Mouse (Mus musculus): ENCODE data around the gene Srm.

The Srm gene

DNA sequence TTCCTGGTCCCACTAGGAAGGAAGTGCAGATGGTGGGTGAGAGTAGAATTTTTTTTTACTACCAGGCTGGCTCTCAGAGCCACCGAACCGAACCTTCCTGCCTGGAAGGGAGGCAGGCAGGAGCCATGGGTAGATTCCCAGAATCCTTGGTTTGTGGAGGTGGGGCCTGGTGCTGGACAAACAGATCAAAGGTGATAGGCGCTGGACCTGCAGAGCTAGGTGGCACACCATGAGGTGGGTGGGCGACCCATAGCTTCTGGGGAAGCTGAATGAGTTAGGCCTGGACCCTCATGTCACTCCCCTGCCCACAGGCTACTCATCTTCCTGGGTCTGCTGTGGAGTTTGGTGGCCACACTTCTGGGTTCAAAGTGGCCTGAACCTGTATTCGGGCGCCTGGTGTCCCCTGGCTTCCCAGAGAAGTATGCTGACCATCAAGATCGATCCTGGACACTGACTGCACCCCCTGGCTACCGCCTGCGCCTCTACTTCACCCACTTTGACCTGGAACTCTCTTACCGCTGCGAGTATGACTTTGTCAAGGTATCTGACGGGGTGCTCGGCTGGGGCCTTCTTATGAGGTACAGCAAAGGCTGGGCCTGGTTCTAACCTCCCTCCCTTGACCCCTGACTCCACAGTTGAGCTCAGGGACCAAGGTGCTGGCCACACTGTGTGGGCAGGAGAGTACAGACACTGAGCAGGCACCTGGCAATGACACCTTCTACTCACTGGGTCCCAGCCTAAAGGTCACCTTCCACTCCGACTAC lies 11.2 kb downstream of the Srm start, which contains the start of gene Masp2:
Masp2 (plus strand) TSS at position 198 of the 764 bp plus-strand sequence.
- no peak for DNase-seq

DNA sequence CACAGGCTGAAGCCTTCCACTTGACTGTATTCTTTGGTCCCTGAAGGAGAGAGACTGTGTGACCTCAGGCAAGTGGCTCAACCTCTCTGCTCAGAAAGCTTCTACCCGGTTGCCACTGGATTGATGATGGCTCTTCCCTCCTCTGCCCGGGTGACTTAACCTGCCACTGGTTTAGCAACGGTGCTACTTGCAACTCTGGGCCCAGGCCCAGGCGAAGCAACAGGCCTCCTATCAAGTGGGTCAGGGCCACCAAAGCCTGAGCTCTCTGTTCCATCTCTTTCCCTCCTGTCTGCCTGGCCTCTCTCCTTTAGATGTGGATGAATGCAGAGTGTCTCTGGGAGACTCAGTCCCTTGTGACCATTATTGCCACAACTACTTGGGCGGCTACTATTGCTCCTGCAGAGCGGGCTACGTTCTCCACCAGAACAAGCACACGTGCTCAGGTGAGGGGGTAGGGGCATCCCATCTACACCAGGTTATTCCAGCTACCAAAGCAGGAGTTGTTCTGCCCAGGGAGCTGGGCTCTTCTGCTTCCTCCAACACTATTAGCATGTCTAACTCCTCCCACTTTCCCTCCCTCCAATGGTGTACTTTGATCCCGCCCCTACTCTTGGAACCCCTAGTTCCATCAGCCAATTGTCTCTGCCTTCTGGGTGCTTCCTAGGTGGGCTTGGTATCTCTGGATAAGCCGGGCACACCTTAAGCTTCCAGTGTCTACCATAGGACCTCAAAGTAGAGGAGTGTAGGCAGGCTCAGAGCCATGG lies 12.3 kb downstream of the Srm start:
- DNase-seq = no peak

DNA sequence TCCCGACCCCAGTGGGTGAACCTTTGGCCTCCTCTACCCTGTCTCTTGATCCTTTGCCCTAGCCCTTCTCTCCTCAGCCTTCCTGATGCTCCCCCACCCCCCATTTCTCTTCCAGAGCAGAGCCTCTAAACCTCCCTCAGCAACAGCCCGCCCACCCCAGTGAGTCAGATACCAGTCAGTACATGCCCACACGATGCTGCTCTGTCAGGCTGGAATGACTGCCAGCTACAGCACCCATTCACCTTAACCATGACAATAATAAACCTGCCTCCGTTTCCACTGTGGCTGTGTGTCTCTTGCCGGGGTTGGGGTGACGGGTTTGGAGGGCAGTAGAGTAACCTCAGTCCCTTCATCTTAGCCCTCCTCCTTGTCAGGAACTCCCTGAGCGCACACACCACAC lies 12.8 kb downstream of the Srm start:
- no peak for DNase-seq

DNA sequence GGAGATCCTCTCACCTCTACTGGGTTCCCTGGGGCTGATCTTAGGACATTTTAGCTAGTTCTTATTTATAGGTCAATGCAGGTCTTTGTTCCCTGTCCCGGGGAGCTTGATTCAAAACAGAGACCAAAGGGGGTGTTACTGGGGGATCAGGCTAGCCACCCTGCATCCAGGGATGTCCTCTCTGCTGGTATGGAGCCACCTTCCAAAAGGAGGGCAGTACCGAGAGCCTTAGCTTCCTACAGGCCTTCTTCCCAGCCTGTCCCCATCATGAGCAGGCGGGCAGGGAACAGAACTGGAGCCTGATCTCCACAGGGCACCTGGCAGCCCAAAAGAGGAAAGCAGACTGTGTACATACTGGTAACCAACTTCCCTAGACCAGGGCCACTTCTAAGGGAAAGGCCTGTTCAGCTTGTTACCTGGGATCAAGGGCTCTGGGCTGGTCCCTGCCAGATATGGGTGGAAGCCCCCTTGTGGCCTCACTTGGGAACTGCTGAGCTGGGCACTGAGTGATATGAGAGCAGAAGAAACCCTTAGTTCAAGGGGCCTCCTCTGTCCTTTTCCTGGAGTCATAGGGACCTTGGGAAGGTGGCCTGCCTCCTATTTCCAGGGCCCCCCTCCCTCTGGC lies 13.3 kb downstream of the Srm start:
- DNase-seq = peak; percentile 84 to 85

DNA sequence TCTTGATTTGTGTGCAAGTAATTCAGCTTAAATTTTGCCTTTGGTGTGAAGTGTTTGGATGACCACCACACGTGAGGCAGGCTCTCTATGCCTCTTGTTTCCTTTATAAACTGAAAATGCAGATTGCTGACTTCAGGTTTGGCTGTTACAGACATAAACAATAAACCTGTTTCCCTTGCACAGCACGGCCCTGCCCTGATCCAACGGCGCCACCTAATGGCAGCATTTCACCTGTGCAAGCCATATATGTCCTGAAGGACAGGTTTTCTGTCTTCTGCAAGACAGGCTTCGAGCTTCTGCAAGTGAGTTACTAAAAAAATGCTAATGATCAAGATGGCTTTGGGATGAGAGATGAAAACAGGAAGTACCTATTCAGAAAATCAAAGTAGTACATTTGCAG lies 16.5 kb downstream of the Srm start:
- peak; percentile 91 to 92 for DNase-seq

DNA sequence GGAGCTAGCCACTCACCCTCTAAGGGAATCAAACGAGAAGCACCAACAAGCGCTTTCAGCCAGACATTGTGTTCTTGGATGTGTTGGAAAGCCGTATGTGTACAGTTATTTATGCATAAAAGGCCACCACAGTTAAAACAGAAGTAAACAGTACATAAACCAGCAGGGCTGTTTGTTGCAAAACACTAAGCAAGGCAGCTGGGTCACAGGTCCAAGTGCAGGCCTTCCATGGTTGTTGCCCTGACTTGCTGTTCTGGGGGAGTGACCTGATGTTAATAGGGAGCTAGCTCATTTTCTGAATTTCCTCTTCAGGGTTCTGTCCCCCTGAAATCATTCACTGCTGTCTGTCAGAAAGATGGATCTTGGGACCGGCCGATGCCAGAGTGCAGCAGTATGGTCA lies 18.5 kb downstream of the Srm start:
- DNase-seq = no peak

DNA sequence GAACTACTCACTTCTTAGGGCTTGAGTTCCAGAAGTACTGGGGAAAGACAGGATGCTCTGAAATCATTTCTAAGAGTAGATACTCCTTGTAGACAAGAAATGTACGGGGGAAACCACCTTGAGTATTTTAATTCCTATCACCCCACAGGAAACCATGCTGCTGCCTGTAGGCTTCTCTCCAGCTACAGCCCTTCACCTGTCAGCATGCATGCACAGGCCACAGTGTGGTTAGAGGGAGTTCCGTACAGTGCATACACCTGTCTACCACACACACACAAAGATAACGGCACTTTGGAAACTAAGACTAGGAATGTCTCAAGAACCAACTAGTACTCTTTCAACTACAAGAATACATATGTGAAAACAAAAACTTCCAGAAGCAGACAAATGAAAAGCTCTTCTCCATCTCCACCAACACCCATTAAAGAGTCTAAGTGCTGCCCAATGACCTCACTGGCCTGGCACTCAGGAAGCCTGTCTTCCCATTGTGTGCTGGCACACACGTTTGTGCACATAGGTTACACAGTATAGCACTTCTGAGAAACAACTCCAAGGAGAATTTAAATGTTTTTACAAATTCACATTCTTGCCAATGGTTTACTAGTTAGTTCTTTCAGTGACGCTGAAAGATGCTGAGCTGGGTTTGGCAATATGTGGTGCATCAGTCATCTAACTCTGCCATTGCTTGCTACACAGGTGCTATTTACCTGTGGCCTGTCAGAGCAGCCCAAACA lies 19.5 kb downstream of the Srm start:
- DNase-seq = no peak

DNA sequence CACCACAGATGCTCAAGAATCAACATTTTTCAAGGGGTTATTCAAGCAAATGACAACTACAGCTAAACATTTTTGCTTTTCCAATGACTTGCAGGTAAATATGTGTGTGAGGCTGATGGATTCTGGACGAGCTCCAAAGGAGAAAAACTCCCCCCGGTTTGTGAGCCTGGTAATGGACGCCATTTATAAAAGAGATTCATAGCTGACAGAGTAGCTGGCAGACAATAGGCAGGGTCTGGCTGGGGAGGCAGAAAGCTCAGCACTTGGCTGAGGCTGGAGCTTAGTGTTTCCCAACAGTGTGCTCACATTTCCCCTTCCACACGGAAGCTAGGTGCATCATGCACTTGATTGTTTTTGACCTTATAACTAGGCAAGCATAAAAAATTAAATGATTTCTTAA lies 21.3 kb downstream of the Srm start:
- DNase-seq = no peak

DNA sequence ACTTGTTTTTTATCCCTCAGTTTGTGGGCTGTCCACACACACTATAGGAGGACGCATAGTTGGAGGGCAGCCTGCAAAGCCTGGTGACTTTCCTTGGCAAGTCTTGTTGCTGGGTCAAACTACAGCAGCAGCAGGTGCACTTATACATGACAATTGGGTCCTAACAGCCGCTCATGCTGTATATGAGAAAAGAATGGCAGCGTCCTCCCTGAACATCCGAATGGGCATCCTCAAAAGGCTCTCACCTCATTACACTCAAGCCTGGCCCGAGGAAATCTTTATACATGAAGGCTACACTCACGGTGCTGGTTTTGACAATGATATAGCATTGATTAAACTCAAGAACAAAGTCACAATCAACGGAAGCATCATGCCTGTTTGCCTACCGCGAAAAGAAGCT lies 22.4 kb downstream of the Srm start:
- no peak for DNase-seq

DNA sequence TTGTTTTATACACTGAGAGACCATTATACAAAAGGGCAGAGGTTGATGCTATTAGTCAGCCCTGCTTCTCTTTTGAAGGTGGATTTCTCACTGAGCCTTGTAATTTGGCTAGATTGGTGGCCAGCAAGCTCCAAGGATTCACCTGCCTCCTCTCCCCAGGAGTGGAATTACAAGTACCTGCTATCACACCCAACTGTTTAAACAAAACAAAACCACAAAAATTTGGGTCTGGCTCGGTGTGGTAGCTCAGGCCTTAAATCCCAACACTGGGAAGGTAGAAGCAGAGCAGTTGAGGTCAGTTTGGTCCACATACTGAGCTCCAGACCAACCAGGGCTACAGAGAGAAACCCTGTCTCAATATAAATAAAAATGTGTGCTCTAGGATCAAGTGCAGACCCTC lies 28.5 kb downstream of the Srm start:
- no peak for DNase-seq

DNA sequence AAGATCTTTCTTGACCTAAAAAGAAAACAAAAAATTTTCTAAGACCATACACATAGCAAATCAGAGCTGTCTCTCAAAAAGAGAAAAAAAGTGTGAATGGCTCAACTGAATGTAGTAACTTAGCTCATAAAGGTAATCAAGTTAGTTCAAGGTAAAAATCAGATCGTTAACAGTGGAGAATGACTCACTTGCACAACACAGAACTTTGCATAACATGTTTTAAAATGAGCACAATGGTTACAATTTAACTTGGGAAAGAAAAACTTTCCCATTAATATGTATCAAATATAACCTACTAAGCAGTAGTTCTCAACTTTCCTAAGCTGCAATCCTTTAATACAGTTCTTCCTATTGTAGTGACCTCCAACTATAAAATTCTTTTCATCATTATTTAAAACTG lies 29.4 kb downstream of the Srm start:
- no peak for DNase-seq

DNA sequence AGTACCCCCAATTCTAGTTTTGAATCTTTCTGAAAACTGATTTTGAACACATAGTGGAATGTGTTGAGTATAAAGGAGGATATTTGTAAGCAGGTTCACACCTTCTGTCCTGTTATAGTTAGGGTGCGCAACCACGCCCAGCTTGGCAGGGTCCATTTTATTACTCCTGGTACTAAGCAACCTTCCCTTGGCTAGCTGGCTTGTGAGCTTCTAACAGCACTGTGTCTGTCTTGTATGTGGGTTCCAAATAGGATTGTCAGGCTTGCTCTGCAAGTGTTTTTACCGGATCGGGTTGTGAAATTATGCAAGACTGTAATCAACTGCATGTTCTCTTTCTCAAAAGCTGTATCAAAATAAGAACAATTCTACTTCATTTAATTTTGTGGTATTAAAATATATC lies 31.2 kb downstream of the Srm start:
- no peak for DNase-seq

DNA sequence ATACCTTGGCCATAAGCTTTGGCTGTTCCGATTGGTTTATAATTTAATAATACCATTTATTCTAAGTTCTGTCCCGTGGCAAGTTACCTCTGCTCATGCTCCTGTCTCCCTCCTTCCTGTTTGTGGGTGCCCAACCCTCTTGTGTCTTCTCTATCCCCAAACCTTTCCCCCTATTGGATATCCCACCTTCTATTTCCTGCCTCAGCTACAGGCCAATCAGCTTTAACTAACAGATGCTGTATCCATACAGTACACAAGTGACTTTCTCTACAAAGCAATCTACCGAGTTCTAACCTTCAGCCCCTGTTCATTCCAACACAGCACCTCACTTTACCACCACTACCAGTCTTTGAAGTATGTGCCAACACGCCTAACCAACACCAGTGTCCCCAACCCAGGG lies 32.3 kb downstream of the Srm start:
- no peak for DNase-seq

DNA sequence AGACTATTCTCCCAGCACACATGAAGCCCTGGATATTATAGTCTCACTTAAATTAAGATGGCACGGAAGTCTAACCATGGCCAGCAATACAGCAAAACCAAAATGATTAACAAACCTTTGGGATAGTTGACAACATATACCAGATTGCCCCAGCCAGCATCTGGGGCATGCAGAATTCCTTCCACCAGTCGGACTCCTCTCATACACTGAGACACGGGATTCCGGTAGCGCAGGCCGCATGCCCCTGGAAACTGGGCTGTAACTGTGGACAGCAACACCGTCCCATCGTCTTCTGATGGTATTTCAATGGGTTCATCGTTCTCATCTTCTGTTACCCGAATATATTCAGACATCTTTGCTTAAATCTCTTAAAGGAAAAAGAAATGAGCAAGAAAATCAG lies 33.7 kb downstream of the Srm start:
- DNase-seq = no peak

DNA sequence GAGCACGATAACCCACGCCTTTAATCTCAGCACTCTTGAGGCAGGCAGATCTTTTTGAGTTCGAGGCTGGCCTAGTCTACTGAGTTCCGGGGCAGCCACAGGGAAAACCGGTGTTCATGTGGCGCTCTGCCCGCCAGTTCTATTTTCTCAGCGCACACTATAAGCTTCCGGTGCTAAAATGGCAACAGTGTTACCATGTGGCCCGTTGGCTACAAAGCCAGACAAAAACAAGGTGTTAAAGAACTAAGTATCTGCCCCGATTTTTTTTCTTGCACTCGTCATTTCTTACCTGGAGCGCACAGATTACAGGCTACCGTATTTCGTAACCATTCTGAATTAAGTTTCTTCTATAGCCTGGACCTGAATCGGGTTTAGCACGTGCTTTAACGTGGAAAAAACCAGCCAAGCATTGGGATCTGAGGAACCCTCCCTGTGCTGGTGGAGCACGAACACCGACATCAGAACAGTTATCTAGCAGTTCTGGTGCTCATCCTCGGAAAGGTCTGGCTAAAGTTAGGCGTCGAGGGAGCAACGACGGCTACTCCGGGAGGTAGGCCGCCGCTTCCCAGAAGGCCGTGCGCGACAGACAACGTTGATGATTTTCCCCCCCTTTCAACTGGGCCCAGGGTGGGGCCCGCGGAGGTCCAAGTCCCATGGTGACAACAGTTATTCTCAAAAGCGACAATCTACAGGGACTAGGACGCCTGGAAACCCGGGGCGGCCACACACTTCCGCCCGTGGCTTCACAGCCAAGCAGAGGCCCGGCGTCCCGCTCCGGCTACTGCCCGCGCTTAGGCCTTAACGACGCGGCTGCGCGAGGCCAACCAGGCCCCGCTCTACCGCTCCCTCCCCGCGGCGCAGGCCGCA lies 34.7 kb downstream of the Srm start:
- peak; percentile 33 to 53 for DNase-seq

DNA sequence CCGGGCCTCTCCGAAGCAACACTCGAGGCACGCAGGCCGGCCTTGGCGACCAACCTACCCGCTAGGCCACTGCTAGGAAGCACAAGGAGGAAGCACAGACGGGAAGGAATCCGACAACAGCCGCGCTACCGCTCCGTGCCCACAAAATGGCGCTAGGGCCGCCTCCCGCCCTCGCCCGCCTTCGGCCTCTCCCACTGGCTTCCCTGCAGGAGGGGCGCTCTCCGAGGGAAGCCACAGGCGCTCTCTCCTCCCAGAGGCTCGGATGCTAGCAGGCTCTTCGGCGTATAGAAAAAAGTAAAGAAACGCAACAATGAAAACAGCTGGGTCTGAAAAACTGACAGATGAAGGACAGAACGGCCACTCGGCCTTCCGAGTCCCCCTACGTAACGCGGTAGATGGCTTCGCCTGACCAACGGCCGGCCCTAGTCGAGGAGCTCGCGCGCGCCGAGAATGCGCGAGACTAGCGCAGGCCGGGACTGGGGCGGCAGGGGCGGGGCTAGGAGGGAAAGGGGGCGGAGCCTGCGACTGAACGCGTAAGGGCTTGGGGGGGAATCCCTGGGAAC lies 35.4 kb downstream of the Srm start, which contains the start of gene Tardbp:
Tardbp (minus strand) TSS at position 397 of the 563 bp plus-strand sequence.
- peak; percentile 99 for DNase-seq

DNA sequence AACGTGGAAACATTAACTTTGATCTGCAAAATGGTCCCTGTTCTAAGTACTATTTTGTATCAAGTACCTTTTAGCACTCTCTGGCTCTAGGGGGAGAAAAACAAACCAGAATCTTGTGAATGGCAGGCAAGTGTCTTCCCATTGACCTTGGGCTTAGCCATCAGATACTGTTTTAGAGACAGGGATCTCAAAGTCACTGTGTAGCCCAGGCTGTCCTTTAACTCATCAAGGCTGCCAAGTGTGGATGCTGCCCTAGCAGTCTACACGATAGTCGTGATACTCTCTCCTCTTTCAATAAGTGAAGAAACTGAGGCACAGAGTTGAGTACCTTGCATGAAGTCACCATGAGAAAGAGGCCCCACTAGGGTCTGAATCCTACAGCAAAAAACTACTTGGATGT lies 35.9 kb downstream of the Srm start:
- no peak for DNase-seq

DNA sequence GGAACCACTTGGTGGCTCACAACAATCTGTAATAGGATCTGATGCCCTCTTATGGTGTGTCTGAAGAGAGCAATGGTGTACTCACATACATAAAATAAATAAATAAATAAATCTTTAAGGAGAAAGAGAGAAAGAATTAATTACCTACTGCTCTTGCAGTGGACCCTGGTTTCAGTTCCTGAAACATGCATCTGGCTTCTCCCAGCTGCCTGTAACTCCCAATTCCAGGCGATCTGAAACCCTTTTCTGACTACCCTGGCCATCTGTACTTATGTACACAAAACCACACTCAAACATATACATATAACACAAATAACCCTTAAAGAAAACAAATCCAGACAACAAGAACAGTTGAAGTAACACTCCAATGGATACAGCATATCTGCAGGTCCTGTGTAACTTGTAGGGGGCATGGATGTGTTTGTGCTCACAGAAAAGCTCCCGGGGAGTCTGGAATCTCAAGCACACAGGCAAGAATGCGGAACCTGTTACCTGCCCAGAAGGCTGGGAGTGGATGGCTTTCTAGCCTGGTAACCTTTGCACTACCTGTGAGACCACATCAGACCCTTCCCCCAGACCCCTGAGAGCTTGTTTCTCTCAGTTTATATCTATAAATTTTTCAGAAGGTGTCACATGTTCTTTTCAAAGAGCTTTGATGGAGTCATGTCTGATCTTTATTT lies 40.9 kb downstream of the Srm start:
- DNase-seq = peak in 1 of 2 experiments; percentile 46

DNA sequence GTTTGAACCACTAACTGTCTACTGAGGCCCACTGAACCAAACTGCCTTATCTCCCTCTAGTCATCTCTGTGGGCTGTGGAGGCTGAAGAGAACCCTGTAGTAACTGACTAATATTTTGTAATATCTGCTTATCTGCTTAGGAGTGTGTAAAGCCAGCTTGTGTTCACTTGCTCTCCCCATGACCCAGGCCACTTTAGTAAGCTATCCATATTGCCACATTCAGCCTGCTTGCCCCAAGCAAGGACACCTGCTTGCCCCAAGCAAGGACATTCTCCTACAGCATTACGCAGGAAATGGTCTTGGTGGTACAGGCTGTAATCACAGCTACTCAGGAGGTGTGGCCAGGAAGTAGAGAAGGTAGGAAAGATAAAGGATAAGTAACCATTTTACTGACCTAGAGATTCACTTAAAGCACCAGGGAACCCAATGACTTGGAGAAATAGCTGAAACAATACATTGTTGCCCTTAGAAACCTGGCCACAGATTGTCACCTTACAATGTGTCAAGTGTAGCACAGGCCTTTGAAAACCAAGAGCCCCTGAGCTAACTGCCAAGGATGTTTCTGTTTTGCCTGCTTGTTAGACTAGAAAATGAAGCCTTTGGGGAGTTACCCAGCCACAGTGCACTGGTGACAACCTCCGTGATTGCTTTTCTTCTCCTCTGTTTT lies 42.2 kb downstream of the Srm start:
- DNase-seq = no peak

DNA sequence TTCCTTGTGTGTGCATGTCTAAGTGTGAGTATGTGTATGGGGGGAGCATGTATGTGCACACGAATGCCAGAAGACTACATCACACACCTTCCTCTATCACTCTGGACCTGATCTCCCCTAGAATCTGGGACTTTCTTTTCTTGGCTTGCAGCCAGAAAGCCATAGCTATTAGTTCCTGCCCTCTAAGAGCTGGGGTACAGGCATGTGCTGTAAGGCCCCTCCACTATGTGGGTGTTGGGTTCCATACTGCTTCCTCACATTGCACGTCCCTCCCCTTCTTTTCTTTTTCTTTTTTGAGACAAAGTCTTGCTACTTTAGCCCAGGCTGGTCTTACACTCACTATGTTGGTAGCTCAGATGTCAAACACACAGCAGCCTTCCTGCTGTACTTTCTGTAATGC lies 44.0 kb downstream of the Srm start:
- no peak for DNase-seq

DNA sequence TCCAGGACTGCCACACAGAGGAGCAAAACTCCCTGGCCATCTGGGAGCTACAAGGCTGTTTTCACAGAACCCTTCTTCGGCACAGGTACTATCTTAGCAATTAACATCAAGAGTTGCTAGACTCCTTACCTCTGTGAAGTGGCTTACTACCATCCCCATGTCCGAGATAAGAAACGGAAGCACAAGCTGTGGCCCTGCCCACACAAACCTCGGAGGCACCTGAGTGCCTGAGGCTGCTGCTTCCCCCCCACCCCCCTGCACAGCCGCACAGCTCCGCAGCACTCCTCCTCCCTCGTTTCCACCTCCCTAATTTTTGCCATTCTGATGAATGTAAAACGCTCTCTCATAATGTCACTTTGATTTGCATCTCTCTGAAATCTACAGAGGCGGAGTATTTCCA lies 47.0 kb downstream of the Srm start:
- DNase-seq = no peak

All from kidney, postnatal 4 days (tissue).